Mouse (Mus musculus) lung, postnatal 0 days (tissue): Measurements from ENCODE around the gene 1700001O22Rik.

Source experiments
- CTCF ChIP-seq: IDR thresholded peaks from 2 replicates; pipeline ENCODE4 v1.5.1; 2016; ENCODE audit warnings: antibody characterized with exemption, mild to moderate bottlenecking
- EP300 ChIP-seq: IDR thresholded peaks from 2 replicates; pipeline ENCODE4 v1.6.1; 2016; ENCODE audit warnings: antibody characterized with exemption, mild to moderate bottlenecking, control low read depth

- TF ChIP-seq CTCF (no peak), EP300 (no peak)
Observed at GRCm38 (mm10) chr2:30767626-30768240, 35.7 kb downstream of the 1700001O22Rik start.
